Comparison of ENCODE assay signal across 8 mouse cellular contexts in genomic region chr1:179668013-179668805, GRCm38 (mm10). TPM values are rescaled to one million over a fixed set of nuclear protein-coding genes. Genes with fewer than 3 reads are reported as not detected.
A peak's percentile ranks its signal among the peaks of the same experiment; 100 is the strongest.
DNase-seq lines count a peak whose midpoint lies in the region; ATAC-seq lines count a peak whose summit lies in the region.

Sccpdh (plus strand) TSS chr1:179668210.

- peak; percentile 70 for DNase-seq in 416B (ENCODE audit: low read depth)
- peak; percentile 70 to 73 for DNase-seq in adrenal gland, postnatal 4 days (ENCODE audit: low spot score in 2 of 2)
- peak; percentile 91 for DNase-seq in embryonic facial prominence, embryonic 14.5 days (ENCODE audit: low spot score)
- peak; percentile 81 for DNase-seq in heart, adult 8-10 months (ENCODE audit: low spot score)
- DNase-seq in kidney, adult 8-10 months, result peak; percentile 81 to 87
- peak; percentile 92 for DNase-seq in midbrain, embryonic 14.5 days
- DNase-seq in spleen, adult 12 weeks (ENCODE audit: low spot score), result peak; percentile 48

- ATAC-seq in embryonic facial prominence, embryonic 14.5 days (ENCODE audit: low read depth), result peak; percentile 97
- ATAC-seq in limb, embryonic 12.5 days (ENCODE audit: insufficient number of reproducible peaks, insufficient read depth, low FRiP score, low TSS enrichment, low read depth), result peak; percentile 95
- ATAC-seq in midbrain, embryonic 14.5 days (ENCODE audit: low FRiP score, low TSS enrichment), result peak; percentile 94

- WGBS in embryonic facial prominence, embryonic 14.5 days, result 0% methylated on average over 28 of the region's 84 CpGs
- WGBS in limb, embryonic 12.5 days, result under 1% methylated on average over 78 of the region's 84 CpGs
- WGBS in midbrain, embryonic 14.5 days, result under 1% methylated on average over 84 of the region's 84 CpGs

- no peaks in the 10 kb centered on the region for H3K27me3 ChIP-seq in embryonic facial prominence, embryonic 14.5 days (replicated peaks; ENCODE audit: control insufficient read depth, insufficient read depth, low read length)
- no peaks in the 10 kb centered on the region for H3K27me3 ChIP-seq in limb, embryonic 12.5 days
- H3K27me3 ChIP-seq in midbrain, embryonic 14.5 days (ENCODE audit: control insufficient read depth, insufficient read depth, low read length), result no peaks in the 10 kb centered on the region

- peak within 1 kb of the TSS; percentile 84 for H3K9ac ChIP-seq in embryonic facial prominence, embryonic 14.5 days (ENCODE audit: low read depth, low read length)
- peak within 1 kb of the TSS; percentile 87 for H3K9ac ChIP-seq in limb, embryonic 12.5 days (replicated peaks)
- H3K9ac ChIP-seq in midbrain, embryonic 14.5 days (replicated peaks; ENCODE audit: low read length), result peak within 1 kb of the TSS; percentile 85

- H3K9me3 ChIP-seq in embryonic facial prominence, embryonic 14.5 days (ENCODE audit: control insufficient read depth, low read length), result no peaks in the 10 kb centered on the region
- no peaks in the 10 kb centered on the region for H3K9me3 ChIP-seq in limb, embryonic 12.5 days
- H3K9me3 ChIP-seq in midbrain, embryonic 14.5 days (ENCODE audit: control insufficient read depth, low read length), result no peaks in the 10 kb centered on the region

- peak within 1 kb of the TSS; percentile 85 for H3K4me3 ChIP-seq in embryonic facial prominence, embryonic 14.5 days (ENCODE audit: low read depth, low read length)
- H3K4me3 ChIP-seq in limb, embryonic 12.5 days (replicated peaks), result peak within 1 kb of the TSS; percentile 84
- peak within 1 kb of the TSS; percentile 70 for H3K4me3 ChIP-seq in midbrain, embryonic 14.5 days (replicated peaks; ENCODE audit: low read depth, low read length)

- peak within 1 kb of the TSS; percentile 79 for H3K4me2 ChIP-seq in embryonic facial prominence, embryonic 14.5 days (ENCODE audit: low read depth, low read length)
- H3K4me2 ChIP-seq in limb, embryonic 12.5 days, result peak within 1 kb of the TSS; percentile 79
- H3K4me2 ChIP-seq in midbrain, embryonic 14.5 days (ENCODE audit: low read length), result peak within 1 kb of the TSS; percentile 71

- peak within 1 kb of the TSS; percentile 84 for H3K27ac ChIP-seq in embryonic facial prominence, embryonic 14.5 days (replicated peaks; ENCODE audit: low read depth, low read length)
- peak within 1 kb of the TSS; percentile 93 for H3K27ac ChIP-seq in limb, embryonic 12.5 days
- peak within 1 kb of the TSS; percentile 89 for H3K27ac ChIP-seq in midbrain, embryonic 14.5 days (replicated peaks; ENCODE audit: low read depth, low read length)

- H3K4me1 ChIP-seq in embryonic facial prominence, embryonic 14.5 days (ENCODE audit: control insufficient read depth, insufficient read depth, low read length), result peaks cover 8% of the 10 kb centered on the region
- peaks cover 22% of the 10 kb centered on the region for H3K4me1 ChIP-seq in limb, embryonic 12.5 days (replicated peaks)
- peaks cover 22% of the 10 kb centered on the region; the same call in 1 of the 2 replicates for H3K4me1 ChIP-seq in midbrain, embryonic 14.5 days (ENCODE audit: control insufficient read depth, insufficient read depth, low read length)

- H3K36me3 ChIP-seq in embryonic facial prominence, embryonic 14.5 days (ENCODE audit: control insufficient read depth, insufficient read depth, low read length), result peaks cover 19% of the 10 kb centered on the region
- H3K36me3 ChIP-seq in limb, embryonic 12.5 days, result peaks cover 24% of the 10 kb centered on the region
- peaks cover 8% of the 10 kb centered on the region; the same call in 1 of the 2 replicates for H3K36me3 ChIP-seq in midbrain, embryonic 14.5 days (ENCODE audit: control insufficient read depth, insufficient read depth, low read length)

RNA-seq across cellular contexts. Expression of gene Sccpdh, which starts in this region (rescaled TPM):
- total RNA-seq in adrenal gland, postnatal 4 days (2021), result 10 to 100 TPM; 38.0 to 39.6 TPM
- 88.4 and 98.2 TPM in 2 replicates for polyA plus RNA-seq in embryonic facial prominence, embryonic 14.5 days (2014; fragmentation: Nextera tagmentation; extraction: Ambion mirVana)
- 10 to 100 TPM; 48.4 to 60.5 (median 52.1) TPM for total RNA-seq in heart, adult 8-10 months (2022)
- 87.4 and 89.3 TPM in 2 replicates for polyA plus RNA-seq in limb, embryonic 12.5 days (2016; fragmentation: Nextera tagmentation; extraction: Ambion mirVana)
- polyA plus RNA-seq in midbrain, embryonic 14.5 days (2014; fragmentation: Nextera tagmentation; extraction: Ambion mirVana), result 146 and 151 TPM in 2 replicates

Comparison
In these comparisons a context has a peak if more than half of its experiments do, and no peak if none do; other contexts are left out.
1. Peak in every context shown above with its lines: DNase-seq, ATAC-seq, H3K4me3 ChIP-seq and H3K27ac ChIP-seq.